Mouse (Mus musculus): ENCODE data around the gene Cers1. TPM values are rescaled to one million over a fixed set of nuclear protein-coding genes. Genes with fewer than 3 reads are reported as not detected.

Gene Cers1
- total and polyA plus RNA-seq, 3 experiments: 0.13 TPM; not detected in 2

GRCm38 (mm10) chr8:70376275-70376741 is 60.7 kb downstream of the Cers1 start (continued):
- TF ChIP-seq TBP (conservative IDR thresholded peaks at IDR 0.05; ENCODE audit: low read depth, low read length): no peak
- TF ChIP-seq USF2 (conservative IDR thresholded peaks at IDR 0.05; ENCODE audit: low read depth, low read length): no peak

DNA sequence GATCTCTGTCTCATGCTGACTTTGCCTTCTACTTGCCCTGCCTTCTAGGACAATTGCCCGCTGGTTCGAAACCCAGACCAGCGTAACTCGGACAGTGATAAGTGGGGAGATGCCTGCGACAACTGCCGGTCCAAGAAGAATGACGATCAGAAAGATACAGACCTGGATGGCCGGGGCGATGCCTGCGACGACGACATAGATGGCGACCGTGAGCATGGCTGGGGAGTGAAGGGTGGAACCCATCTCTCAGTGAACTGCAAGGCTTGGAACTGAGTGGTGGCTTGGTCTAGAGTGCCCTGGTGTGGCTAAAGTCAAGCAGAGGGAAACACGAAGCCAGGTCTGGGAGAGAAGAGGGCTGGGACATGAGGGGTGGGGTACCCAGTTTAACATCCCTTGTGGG is 61.5 kb downstream of the Cers1 start:
- no peak overlapping the region for H3K27ac ChIP-seq (ENCODE audit: insufficient read depth, low read depth)
- H3K27me3 ChIP-seq (replicated peaks): peaks cover 7% of the 10 kb centered on the region
- no peak for DNase-seq (ENCODE audit: extremely low read depth)
- no peak overlapping the region for H3K4me2 ChIP-seq (ENCODE audit: insufficient read depth, low read depth, poor library complexity, severe bottlenecking)
- H3K79me2 ChIP-seq (replicated peaks; ENCODE audit: control insufficient read depth, extremely low read depth, insufficient read depth, poor library complexity, severe bottlenecking): no peaks in the 10 kb centered on the region
- H3K9me3 ChIP-seq (replicated peaks; ENCODE audit: low read length): peaks cover 22% of the 10 kb centered on the region
- no peak overlapping the region for H3K9ac ChIP-seq (ENCODE audit: insufficient read depth, low read depth)
- H3K36me3 ChIP-seq (replicated peaks in 1 of 2; ENCODE audit: control insufficient read depth in 1 of 2, insufficient read depth in 1 of 2, low read length in 1 of 2): no peaks in the 10 kb centered on the region
- peaks cover 3 to 11% of the 10 kb centered on the region in 2 experiments for H3K4me1 ChIP-seq (ENCODE audit: control insufficient read depth in 1 of 2, insufficient read depth in 2 of 2)
- dilution Hi-C loops (cut with MboI; ENCODE audit: extremely low pct_ligation_motif_present, extremely low pct_unique_long_range_greater_than_20kb, low sequenced_read_pairs): no loop called here
- no peak for TF ChIP-seq PAX5 (IDR thresholded peaks at IDR 0.05; ENCODE audit: low read length)
- TF ChIP-seq CTCF (conservative IDR thresholded peaks at IDR 0.05 in 1 of 2, IDR thresholded peaks at IDR 0.05 in 1 of 2; ENCODE audit: low read depth in 2 of 2, low read length in 2 of 2): peak in 1 of 2 experiments; percentile 40; a peak in 2 of 4 replicates
- in situ Hi-C loops (cut with MboI; ENCODE audit: low pct_ligation_motif_present, low pct_unique_long_range_greater_than_20kb, low sequenced_read_pairs): no loop called here
- no peak overlapping the region for H3K4me3 ChIP-seq (replicated peaks in 1 of 3; ENCODE audit: low read depth in 2 of 3, low read length in 2 of 3, poor library complexity in 1 of 3)

- in situ Hi-C loops (cut with MboI; ENCODE audit: low pct_ligation_motif_present, low pct_unique_long_range_greater_than_20kb, low sequenced_read_pairs): no loop called here
These were observed 64.5 kb downstream of the Cers1 start for GRCm38 (mm10) chr8:70380069-70380468.

More at GRCm38 (mm10) chr8:70380069-70380468, 64.5 kb downstream of the Cers1 start:
- dilution Hi-C loops (cut with MboI; ENCODE audit: extremely low pct_ligation_motif_present, extremely low pct_unique_long_range_greater_than_20kb, low sequenced_read_pairs): no loop called here
- no peak overlapping the region for H3K4me3 ChIP-seq (replicated peaks in 1 of 3; ENCODE audit: low read depth in 2 of 3, low read length in 2 of 3, poor library complexity in 1 of 3)
- H3K9ac ChIP-seq (ENCODE audit: insufficient read depth, low read depth): no peak overlapping the region
- no peaks in the 10 kb centered on the region for H3K27me3 ChIP-seq (replicated peaks)
- H3K4me1 ChIP-seq (ENCODE audit: control insufficient read depth in 1 of 2, insufficient read depth in 2 of 2): peaks cover 0 to 3% of the 10 kb centered on the region in 2 experiments; a peak in 2 of 4 replicates
- no peak for TF ChIP-seq JUN (IDR thresholded peaks at IDR 0.05; ENCODE audit: insufficient read depth, low read depth, low read length)
- TF ChIP-seq TCF12 (IDR thresholded peaks at IDR 0.05; ENCODE audit: low read depth, low read length): no peak
- TF ChIP-seq ZKSCAN1 (IDR thresholded peaks at IDR 0.05; ENCODE audit: borderline replicate concordance, low read depth, low read length): no peak
- no peaks in the 10 kb centered on the region for H3K79me2 ChIP-seq (replicated peaks; ENCODE audit: control insufficient read depth, extremely low read depth, insufficient read depth, poor library complexity, severe bottlenecking)
- no peak overlapping the region for H3K4me2 ChIP-seq (ENCODE audit: insufficient read depth, low read depth, poor library complexity, severe bottlenecking)
- H3K36me3 ChIP-seq (replicated peaks in 1 of 2; ENCODE audit: control insufficient read depth in 1 of 2, insufficient read depth in 1 of 2, low read length in 1 of 2): peaks cover 0 to 14% of the 10 kb centered on the region in 2 experiments
- no peak for DNase-seq (ENCODE audit: extremely low read depth)
- no peak overlapping the region for H3K27ac ChIP-seq (ENCODE audit: insufficient read depth, low read depth)
- peaks cover 11% of the 10 kb centered on the region for H3K9me3 ChIP-seq (replicated peaks; ENCODE audit: low read length)

Other genes starting within 250 kb of the Cers1 start
Only the 20 nearest of the 26 such genes appear.
- 2.1 and 2.6 TPM in 2 replicates for gene Ncan, start 194.9 kb upstream of the Cers1 start, total RNA-seq (2012; rRNA removed)
- gene Ncan, start 194.9 kb upstream of the Cers1 start, total RNA-seq (2014; rRNA removed): 3.5 and 3.9 TPM in 2 replicates
- 5.3 and 6.0 TPM in 2 replicates for gene Ncan, start 194.9 kb upstream of the Cers1 start, polyA plus RNA-seq (2012; ENCODE audit: insufficient read length, low read depth)
- gene Nr2c2ap, start 184.4 kb upstream of the Cers1 start, total RNA-seq (2012; rRNA removed): 22.7 and 27.4 TPM in 2 replicates
- gene Nr2c2ap, start 184.4 kb upstream of the Cers1 start, total RNA-seq (2014; rRNA removed): 15.6 and 16.4 TPM in 2 replicates
- 61.3 and 71.3 TPM in 2 replicates for gene Nr2c2ap, start 184.4 kb upstream of the Cers1 start, polyA plus RNA-seq (2012; ENCODE audit: insufficient read length, low read depth)
- gene Rfxank, start 176.6 kb upstream of the Cers1 start, total RNA-seq (2012; rRNA removed): 13.8 and 17.2 TPM in 2 replicates
- 10.5 and 13.4 TPM in 2 replicates for gene Rfxank, start 176.6 kb upstream of the Cers1 start, total RNA-seq (2014; rRNA removed)
- 9.5 and 12.3 TPM in 2 replicates for gene Rfxank, start 176.6 kb upstream of the Cers1 start, polyA plus RNA-seq (2012; ENCODE audit: insufficient read length, low read depth)
- 56.4 and 63.9 TPM in 2 replicates for gene Borcs8, start 176.3 kb upstream of the Cers1 start, total RNA-seq (2012; rRNA removed)
- 22.2 and 28.7 TPM in 2 replicates for gene Borcs8, start 176.3 kb upstream of the Cers1 start, total RNA-seq (2014; rRNA removed)
- gene Borcs8, start 176.3 kb upstream of the Cers1 start, polyA plus RNA-seq (2012; ENCODE audit: insufficient read length, low read depth): 44.0 and 45.8 TPM in 2 replicates
- gene Mef2b, start 176.1 kb upstream of the Cers1 start, total RNA-seq (2012; rRNA removed): 194 and 232 TPM in 2 replicates
- 60.1 and 61.0 TPM in 2 replicates for gene Mef2b, start 176.1 kb upstream of the Cers1 start, total RNA-seq (2014; rRNA removed)
- 130 and 168 TPM in 2 replicates for gene Mef2b, start 176.1 kb upstream of the Cers1 start, polyA plus RNA-seq (2012; ENCODE audit: insufficient read length, low read depth)
- 54.2 and 65.0 TPM in 2 replicates for gene Tmem161a, start 143.4 kb upstream of the Cers1 start, total RNA-seq (2012; rRNA removed)
- 68.2 and 73.6 TPM in 2 replicates for gene Tmem161a, start 143.4 kb upstream of the Cers1 start, total RNA-seq (2014; rRNA removed)
- gene Tmem161a, start 143.4 kb upstream of the Cers1 start, polyA plus RNA-seq (2012; ENCODE audit: insufficient read length, low read depth): 42.3 and 48.5 TPM in 2 replicates
- 2.5 and 3.0 TPM in 2 replicates for gene Slc25a42, start 103.5 kb upstream of the Cers1 start, total RNA-seq (2012; rRNA removed)
- 0.63 and 0.80 TPM in 2 replicates for gene Slc25a42, start 103.5 kb upstream of the Cers1 start, total RNA-seq (2014; rRNA removed)
- 2.9 and 3.4 TPM in 2 replicates for gene Slc25a42, start 103.5 kb upstream of the Cers1 start, polyA plus RNA-seq (2012; ENCODE audit: insufficient read length, low read depth)
- 22.4 and 23.6 TPM in 2 replicates for gene Sugp2, start 81.5 kb upstream of the Cers1 start, total RNA-seq (2012; rRNA removed)
- 9.4 and 10.0 TPM in 2 replicates for gene Sugp2, start 81.5 kb upstream of the Cers1 start, total RNA-seq (2014; rRNA removed)
- gene Sugp2, start 81.5 kb upstream of the Cers1 start, polyA plus RNA-seq (2012; ENCODE audit: insufficient read length, low read depth): 20.1 and 21.4 TPM in 2 replicates
- gene Armc6, start 81.3 kb upstream of the Cers1 start, total RNA-seq (2012; rRNA removed): 31.1 and 39.2 TPM in 2 replicates
- 21.6 and 23.7 TPM in 2 replicates for gene Armc6, start 81.3 kb upstream of the Cers1 start, total RNA-seq (2014; rRNA removed)
- gene Armc6, start 81.3 kb upstream of the Cers1 start, polyA plus RNA-seq (2012; ENCODE audit: insufficient read length, low read depth): 20.0 and 20.7 TPM in 2 replicates
- gene Homer3, start 32.9 kb upstream of the Cers1 start, total RNA-seq (2012; rRNA removed): 12.5 and 14.0 TPM in 2 replicates
- 7.5 and 9.0 TPM in 2 replicates for gene Homer3, start 32.9 kb upstream of the Cers1 start, total RNA-seq (2014; rRNA removed)
- gene Homer3, start 32.9 kb upstream of the Cers1 start, polyA plus RNA-seq (2012; ENCODE audit: insufficient read length, low read depth): 11.8 TPM in 2 replicates
- gene Ddx49, start 13.3 kb upstream of the Cers1 start, total RNA-seq (2012; rRNA removed): 76.6 and 77.3 TPM in 2 replicates
- gene Ddx49, start 13.3 kb upstream of the Cers1 start, total RNA-seq (2014; rRNA removed): 58.9 and 64.9 TPM in 2 replicates
- gene Ddx49, start 13.3 kb upstream of the Cers1 start, polyA plus RNA-seq (2012; ENCODE audit: insufficient read length, low read depth): 98.4 and 129 TPM in 2 replicates
- gene Cope, start 13.3 kb upstream of the Cers1 start, total RNA-seq (2012; rRNA removed): 204 and 243 TPM in 2 replicates
- gene Cope, start 13.3 kb upstream of the Cers1 start, total RNA-seq (2014; rRNA removed): 134 and 139 TPM in 2 replicates
- gene Cope, start 13.3 kb upstream of the Cers1 start, polyA plus RNA-seq (2012; ENCODE audit: insufficient read length, low read depth): 148 and 191 TPM in 2 replicates
- 0.08 and 0.17 TPM in 2 replicates for gene Gdf1, start 14.0 kb downstream of the Cers1 start, total RNA-seq (2012; rRNA removed)
- gene Gdf1, start 14.0 kb downstream of the Cers1 start, total RNA-seq (2014; rRNA removed): not detected in 2 replicates
- 0.26 TPM in 1 of 2 replicates, not detected in the other for gene Gdf1, start 14.0 kb downstream of the Cers1 start, polyA plus RNA-seq (2012; ENCODE audit: insufficient read length, low read depth)
- 39.6 and 45.7 TPM in 2 replicates for gene Upf1, start 37.5 kb downstream of the Cers1 start, total RNA-seq (2012; rRNA removed)
- 27.0 and 31.1 TPM in 2 replicates for gene Upf1, start 37.5 kb downstream of the Cers1 start, total RNA-seq (2014; rRNA removed)
- 42.4 and 44.4 TPM in 2 replicates for gene Upf1, start 37.5 kb downstream of the Cers1 start, polyA plus RNA-seq (2012; ENCODE audit: insufficient read length, low read depth)
- gene Comp, start 57.8 kb downstream of the Cers1 start, total RNA-seq (2012; rRNA removed): 0.08 and 0.13 TPM in 2 replicates
- not detected in 2 replicates for gene Comp, start 57.8 kb downstream of the Cers1 start, total RNA-seq (2014; rRNA removed)
- 0.16 TPM in 1 of 2 replicates, not detected in the other for gene Comp, start 57.8 kb downstream of the Cers1 start, polyA plus RNA-seq (2012; ENCODE audit: insufficient read length, low read depth)
- 1.8 and 2.0 TPM in 2 replicates for gene Crtc1, start 123.8 kb downstream of the Cers1 start, total RNA-seq (2012; rRNA removed)
- 1.3 and 2.2 TPM in 2 replicates for gene Crtc1, start 123.8 kb downstream of the Cers1 start, total RNA-seq (2014; rRNA removed)
- 8.2 and 8.6 TPM in 2 replicates for gene Crtc1, start 123.8 kb downstream of the Cers1 start, polyA plus RNA-seq (2012; ENCODE audit: insufficient read length, low read depth)
- 10.2 and 15.6 TPM in 2 replicates for gene Klhl26, start 161.2 kb downstream of the Cers1 start, total RNA-seq (2012; rRNA removed)
- 3.7 and 4.7 TPM in 2 replicates for gene Klhl26, start 161.2 kb downstream of the Cers1 start, total RNA-seq (2014; rRNA removed)
- gene Klhl26, start 161.2 kb downstream of the Cers1 start, polyA plus RNA-seq (2012; ENCODE audit: insufficient read length, low read depth): 4.9 and 6.0 TPM in 2 replicates
- not detected in 2 replicates for gene Tmem59l, start 171.6 kb downstream of the Cers1 start, total RNA-seq (2012; rRNA removed)
- not detected in 2 replicates for gene Tmem59l, start 171.6 kb downstream of the Cers1 start, total RNA-seq (2014; rRNA removed)
- gene Tmem59l, start 171.6 kb downstream of the Cers1 start, polyA plus RNA-seq (2012; ENCODE audit: insufficient read length, low read depth): not detected in 2 replicates
- 1.1 and 1.2 TPM in 2 replicates for gene Crlf1, start 177.4 kb downstream of the Cers1 start, total RNA-seq (2012; rRNA removed)
- gene Crlf1, start 177.4 kb downstream of the Cers1 start, total RNA-seq (2014; rRNA removed): 0.42 TPM in 2 replicates
- gene Crlf1, start 177.4 kb downstream of the Cers1 start, polyA plus RNA-seq (2012; ENCODE audit: insufficient read length, low read depth): 0.44 and 0.78 TPM in 2 replicates
- 87.3 and 90.0 TPM in 2 replicates for gene Rex1bd, start 191.0 kb downstream of the Cers1 start, total RNA-seq (2012; rRNA removed)
- 43.3 and 47.8 TPM in 2 replicates for gene Rex1bd, start 191.0 kb downstream of the Cers1 start, total RNA-seq (2014; rRNA removed)
- 38.4 and 59.9 TPM in 2 replicates for gene Rex1bd, start 191.0 kb downstream of the Cers1 start, polyA plus RNA-seq (2012; ENCODE audit: insufficient read length, low read depth)